Mouse (Mus musculus) ovary, postnatal 14 days (tissue): ENCODE measurements around the gene Rtn4rl1.
A peak's percentile ranks its signal among the peaks of the same experiment; 100 is the strongest.
"Not testable (repeated sequence)": the region's sequence is repeated elsewhere in the genome, so short reads cannot be mapped to it uniquely, and the experiment has no call there.

ENCODE experiments used
- DNase-seq: peaks from one replicate; pipeline ENCODE4 v3.0.0; 2022; ENCODE audit warnings: low spot score

Rtn4rl1 gene

DNA sequence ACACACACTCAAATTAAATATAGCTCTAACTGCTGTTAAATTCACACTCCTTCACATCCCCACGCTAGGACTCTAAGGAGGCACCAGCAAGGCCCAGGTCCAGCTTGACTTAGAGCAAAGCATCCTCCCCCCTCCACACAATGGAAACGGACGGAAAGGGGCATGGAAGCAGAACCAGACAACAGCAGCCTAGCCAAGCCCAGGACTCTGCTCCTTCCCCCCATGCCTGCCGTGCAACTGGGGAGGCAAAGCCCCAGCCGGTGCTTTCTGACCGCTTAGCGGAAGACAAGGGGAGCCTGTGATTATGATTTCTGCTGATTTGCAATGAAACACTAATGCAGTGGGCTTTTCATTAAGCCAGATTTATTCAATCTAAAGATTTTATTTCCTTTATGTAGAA is 84.5 kb downstream of the Rtn4rl1 start:
- DNase-seq, result no peak

DNA sequence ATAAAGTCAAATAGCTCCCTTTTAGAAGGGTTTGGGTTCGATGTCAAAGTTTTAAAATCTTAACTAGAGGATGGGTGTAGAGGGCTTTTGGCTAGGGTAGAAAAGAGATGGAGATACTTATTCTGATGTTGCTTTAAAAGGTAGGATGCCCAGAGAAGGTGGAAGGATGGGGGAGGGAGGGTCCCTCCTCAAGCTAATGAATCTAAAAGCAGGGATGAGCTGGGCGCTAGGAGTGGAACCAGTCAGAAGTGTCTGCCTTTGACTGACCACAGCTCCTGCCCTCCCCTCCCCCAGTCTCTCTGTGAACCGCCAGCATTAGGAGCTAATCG is 85.4 kb downstream of the Rtn4rl1 start:
- DNase-seq, result no peak

DNA sequence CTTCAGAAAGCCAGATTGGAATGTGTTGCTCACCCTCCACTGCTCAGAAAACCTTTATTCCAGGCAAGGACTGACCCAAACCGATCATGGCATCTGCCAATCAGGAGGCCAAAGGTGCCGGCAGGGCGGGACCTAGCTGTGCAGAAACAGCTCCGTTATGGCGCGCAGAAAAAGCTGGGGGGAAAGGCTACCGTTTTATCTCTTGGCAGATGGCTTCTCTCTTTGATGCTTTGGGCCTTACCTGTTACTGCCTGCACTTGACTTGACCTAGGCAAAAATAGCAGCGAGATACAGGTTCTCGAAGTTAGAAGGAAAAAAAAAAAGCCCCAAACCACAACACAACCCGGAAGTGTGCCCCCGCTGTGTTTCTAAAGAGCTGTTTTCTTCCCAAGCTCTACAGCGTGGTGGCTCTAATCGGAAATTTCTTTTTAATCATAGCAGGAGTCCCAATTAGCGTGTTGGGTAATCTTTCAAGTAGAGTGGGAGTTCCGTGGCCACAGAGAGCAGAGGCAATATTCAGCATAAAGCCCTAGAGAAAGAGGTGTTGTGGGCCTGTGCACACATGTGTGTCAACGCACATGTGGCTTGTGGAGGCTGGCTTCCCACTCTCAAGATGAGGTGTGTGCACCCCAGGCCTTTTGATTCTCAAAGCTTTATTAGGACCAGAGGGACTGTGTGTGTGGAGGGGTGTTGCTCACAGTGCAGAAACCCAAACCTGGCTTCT is 85.9 kb downstream of the Rtn4rl1 start:
- DNase-seq, result no peak

DNA sequence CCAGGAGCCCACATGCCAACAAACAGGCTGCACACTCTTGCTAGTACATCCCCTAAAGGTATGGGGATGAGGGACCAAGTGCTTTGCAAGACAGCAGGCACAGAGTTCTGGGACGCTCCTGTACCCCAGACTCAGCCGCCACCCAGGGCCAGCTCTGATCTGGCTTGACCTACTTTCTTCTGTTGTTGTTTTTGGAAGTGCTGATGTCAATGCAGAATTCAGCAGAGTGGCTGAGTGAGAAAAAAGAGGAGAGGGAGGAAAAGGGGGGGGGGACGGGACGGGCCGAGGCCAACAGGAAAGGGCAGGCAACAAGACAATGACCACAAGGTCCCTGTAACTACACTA is 86.5 kb downstream of the Rtn4rl1 start:
- no peak for DNase-seq

DNA sequence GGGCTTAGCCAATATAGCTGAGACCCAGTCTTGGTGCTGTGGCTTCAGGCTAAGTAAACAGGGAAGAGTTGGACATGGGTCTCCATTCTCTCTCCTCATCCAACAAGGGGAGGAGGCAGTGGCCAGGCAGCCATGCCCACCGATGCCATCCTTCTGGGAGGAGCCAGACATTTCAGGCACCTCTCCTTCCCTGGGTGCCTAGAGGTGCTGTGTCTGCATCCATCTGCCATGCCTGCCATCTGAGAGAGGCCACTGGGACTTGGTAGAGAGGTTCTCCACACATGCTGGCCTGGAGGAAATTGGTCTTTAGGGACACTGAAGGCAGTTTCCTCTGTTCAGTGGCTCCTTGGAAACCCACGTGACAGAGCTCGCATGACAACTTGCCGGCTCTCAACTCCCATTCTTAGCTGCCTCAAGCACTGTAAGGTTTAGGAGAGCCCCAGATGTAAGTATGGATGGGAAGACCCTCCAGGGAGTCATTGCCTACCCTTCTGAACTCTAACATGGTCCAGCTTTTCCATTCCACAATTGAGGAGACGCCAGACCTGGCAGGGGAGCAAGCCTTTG is 86.9 kb downstream of the Rtn4rl1 start:
- no peak for DNase-seq

DNA sequence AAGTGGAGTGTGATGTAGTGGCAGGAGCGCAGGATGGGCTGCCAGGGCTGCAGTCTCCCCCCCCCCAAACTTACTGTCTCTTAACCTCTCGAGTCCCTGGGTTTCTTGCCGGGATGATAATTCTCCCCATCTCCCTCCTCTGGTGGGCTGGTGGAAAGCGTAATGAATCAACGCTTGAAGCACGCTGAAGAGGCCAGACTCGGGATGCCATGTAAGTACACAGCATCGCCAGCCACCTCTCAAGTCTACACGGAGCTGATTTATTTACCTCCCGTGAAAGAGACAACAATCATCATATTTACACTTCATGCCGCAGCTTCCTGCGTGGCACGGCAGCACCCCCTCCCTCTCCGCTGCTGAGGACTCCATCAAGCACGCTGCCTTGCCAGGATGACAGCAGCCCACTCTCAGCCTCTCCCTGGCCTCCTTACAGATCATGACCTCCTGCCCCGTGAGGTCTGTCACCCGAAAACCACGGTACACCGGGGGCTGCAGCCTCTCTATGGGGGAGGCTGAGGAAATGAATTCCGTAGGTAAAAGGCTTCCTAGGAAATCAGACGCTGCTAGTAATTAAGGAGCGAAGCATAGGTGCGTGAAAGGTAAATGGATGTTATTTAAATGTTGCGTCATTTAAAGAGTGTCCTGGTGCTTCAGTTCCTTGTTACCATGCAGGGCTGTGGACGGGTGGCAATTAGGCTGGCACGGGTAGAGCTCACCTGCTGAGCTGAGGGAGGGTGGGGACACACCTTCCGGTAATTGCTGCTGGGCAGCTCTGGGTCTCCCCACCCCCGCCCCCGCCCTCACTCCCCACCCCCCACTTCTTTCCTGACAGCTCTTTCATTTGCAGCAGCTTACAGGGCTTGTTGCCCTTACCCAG is 88.0 kb downstream of the Rtn4rl1 start:
- DNase-seq, result no peak

DNA sequence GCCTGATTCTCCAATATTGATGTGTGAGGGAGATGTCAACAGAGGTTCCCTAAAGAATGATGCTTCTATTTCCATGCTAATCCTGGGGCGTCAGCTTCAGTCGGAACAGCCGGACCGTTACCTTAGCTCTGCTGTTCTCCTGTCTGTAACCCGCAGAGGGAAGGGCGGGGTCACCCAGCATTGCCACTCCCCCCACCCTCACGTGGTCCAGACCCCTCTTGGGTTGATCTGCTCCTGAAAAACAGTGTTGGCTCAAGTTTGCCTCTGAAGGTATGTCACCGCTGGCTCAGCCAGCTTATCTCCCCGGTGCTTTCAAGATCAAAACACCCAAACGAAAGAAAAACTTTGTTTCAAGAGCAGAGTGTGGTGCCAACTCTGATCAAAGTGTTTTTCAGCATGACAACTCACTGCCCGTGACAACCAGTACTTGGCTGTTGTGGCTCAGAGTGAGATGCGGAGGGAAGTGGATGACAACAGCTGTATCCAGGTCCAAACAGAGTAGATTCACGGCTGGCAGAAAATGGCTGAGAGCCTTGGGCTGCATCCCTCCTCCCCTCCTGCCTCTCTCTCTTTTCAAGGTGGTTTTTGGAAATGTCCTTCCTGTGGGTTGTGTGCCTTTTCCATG is 89.0 kb downstream of the Rtn4rl1 start:
- no peak for DNase-seq

DNA sequence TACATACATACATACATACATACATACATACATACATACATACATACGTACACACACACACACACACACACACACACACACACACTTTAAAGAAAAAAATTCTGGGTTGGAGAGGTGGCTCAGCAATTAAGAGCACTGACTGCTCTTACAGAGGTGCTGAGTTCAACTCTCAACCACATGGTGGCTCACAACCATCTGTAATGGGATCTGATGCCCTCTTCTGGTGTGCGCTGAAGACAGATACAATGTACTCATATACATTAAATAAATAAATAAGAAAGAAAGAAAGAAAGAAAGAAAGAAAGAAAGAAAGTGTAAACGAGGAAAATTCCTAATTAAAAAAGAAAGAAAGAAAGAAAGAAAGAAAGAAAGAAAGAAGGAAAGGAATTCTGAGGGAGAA is 90.2 kb downstream of the Rtn4rl1 start:
- not testable (repeated sequence) for DNase-seq

DNA sequence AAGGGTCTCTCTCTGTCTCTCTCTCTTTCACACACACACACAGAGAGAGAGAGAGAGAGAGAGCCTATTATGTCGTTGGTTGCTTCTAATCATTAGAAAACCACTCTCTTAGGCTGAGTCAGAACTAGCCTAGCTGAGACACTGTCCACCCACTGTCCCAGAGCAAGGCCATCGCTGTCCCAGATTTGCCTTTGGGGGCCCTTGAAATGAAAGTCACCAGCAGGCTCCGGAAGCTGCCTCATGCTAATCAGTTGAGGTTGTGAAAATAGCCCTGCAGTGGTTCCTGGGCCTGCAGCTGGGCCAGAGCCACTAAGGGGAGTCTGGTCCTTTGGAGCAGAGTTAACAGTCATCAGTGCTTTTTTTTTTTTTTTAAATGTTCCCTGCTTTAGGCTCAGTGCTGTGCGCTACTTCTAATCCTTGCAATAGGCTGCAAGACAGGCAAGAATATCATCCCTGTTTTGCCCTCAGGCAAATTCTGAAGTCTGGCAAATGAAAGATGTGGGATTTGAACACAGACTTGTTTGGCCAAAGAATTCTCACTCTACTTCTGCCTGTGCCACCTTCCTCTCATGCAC is 92.4 kb downstream of the Rtn4rl1 start:
- no peak for DNase-seq

DNA sequence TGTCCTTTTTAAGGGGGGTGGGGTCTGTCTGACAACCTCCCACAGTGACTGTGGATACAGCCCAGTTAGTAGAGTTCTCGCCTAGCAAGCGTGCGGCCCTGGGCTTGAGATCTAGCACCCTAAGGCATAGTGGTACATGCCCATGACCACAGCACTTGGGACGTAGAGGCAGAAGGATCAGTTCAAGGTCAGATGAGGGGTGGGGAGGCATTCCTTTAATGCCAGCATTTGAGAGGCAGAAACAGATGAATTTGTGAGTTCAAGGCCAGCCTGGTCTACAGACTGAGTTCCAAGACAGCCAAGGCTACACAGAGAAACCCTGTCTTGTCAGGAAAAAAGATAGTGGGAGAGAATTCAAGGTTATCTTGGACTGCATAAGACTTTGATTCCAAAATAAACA is 93.3 kb downstream of the Rtn4rl1 start:
- no peak for DNase-seq

DNA sequence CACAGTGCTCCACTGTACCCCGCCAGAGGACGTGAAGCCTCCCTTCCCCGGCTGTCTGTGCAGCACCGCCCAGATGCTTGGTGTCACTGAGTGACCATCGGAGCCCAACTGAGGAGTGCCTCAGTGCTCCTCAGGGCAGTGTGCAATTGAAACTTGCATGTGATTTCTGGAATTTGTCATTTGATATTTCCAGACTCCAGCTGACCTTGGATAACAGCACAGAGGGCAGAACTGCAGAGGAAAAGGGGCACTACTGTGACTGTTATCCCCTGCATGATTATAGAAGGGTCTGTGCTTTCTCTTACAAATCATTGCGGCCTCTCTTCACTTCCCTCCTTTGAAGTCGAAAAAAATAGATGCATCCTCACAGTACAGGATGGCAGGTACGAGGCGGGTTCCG is 94.4 kb downstream of the Rtn4rl1 start:
- DNase-seq, result no peak

DNA sequence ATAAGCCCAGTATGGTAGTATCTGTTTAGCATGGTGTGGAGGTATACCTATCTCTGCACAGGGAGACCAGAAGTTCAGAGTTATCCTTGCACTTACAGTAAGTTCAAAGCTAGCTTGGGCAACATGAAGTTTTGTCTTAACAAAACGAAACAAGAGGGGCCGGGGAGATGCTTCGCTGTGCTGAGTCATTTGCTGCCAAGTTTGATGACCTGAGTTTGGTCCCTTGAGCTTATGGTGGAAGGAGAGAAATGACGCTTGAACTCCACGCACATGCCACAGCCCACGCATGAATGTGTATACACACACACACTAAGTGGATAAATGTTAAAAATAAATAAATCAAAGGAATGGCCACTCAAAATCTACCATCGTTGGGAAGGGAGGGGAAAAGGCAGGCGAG is 94.9 kb downstream of the Rtn4rl1 start:
- DNase-seq, result no peak

DNA sequence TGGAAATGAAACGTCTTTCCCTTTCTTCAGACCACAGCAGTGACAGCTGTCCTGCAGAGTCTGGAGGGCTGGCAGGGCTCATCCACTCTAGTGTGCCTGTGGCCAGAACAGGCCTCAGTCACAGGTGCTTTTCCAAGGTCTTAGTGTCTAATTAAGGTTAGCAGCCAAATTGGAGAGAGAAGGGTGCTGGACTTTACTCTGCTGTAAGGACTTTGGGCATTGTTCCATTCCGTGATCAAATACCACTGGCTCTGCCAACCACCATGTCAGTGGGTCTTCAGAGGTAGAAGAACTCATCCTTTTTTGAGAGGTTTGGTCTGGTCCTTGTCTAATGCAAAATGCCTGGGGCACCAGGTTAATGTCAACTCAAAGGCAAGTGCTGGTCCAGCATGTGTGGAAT is 95.5 kb downstream of the Rtn4rl1 start:
- no peak for DNase-seq

DNA sequence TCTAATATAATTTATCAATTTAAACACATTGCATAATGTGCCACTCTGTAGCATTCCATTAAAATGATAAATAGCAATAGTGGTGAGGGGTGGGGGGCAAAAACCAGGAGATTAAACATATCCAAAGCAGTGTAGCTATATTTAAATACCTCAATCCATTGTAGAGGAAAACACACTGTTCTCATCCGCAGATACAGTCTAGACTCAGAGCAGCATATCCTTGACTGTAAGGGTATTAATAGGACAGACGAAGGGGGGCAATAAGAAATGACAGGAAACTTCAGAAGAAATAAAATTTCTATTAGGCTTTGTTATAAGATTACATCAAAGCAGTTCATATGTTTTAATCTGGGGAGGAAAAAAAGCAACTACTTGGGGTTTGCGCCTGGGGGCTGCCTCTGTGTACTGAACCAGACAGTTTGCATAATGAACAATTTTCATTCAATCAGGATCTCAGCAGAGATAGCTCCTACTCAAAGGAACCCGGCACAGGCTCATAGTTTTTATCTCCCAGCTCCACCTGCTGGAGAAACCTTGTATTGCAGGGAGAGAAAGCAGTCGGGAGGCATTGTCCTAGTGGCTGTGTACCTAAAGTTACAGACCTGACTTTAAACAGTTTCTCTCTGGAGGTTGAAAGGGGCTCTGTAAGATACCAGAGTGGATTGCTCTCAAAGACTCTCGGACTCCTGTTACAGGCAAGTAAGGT is 97.1 kb downstream of the Rtn4rl1 start:
- DNase-seq, result peak; percentile 91

DNA sequence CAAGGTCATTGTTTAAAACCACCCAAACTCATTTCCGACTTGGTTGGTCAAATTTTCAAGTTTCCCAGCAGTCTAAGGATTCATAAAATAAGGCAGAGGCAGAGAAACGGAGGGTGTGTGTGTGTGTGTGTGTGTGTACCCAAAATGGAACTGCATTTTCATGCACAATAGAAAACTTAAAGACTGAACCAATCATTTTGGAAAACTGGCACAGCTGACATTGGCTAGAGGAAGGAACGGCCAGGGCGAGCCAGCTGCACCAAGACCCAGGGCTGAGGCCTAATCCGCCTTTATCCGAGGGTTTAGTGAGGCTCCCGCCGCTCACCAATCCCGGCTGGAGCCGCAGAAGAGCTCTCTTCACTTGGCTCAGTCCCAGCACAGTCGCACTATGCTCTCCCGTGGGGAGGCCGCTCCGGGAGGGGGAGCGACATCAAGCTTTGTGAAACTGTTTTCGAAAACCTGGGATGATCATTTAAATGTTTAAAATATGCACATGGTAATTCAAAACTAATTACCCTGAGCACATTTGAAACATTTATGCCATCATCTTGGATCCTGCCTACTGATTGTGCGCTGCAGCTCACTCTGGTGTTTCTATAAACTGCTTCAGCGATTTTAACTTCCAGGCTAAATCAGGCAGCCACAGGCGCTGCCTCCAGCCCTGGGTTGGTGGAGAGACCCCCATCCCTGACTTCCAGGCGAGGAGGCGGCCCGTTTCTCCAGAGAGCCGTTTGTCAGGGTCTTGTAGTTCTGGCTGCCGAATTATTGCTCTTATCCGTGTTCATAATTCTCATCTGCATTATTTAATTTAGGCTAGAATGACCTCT is 98.0 kb downstream of the Rtn4rl1 start:
- DNase-seq, result no peak

DNA sequence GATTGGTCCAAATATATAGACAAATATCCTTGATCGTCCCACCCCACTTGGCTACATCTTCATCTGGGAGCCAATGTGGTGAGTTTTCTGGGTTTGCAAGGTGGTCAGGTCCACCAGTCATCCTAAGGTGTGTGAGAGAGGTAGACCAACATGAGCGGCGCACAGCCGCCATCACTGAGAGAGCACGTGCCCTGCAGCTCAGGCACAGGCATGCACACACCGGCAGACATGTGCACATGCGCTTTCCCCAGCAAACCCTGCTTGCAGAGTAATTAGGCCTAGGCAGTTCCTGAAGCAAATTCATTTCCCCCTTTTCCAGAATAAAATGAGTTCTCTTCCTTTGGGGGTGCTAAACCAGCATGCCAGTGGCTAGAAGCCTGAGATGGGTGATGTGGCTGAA is 98.7 kb downstream of the Rtn4rl1 start:
- no peak for DNase-seq

DNA sequence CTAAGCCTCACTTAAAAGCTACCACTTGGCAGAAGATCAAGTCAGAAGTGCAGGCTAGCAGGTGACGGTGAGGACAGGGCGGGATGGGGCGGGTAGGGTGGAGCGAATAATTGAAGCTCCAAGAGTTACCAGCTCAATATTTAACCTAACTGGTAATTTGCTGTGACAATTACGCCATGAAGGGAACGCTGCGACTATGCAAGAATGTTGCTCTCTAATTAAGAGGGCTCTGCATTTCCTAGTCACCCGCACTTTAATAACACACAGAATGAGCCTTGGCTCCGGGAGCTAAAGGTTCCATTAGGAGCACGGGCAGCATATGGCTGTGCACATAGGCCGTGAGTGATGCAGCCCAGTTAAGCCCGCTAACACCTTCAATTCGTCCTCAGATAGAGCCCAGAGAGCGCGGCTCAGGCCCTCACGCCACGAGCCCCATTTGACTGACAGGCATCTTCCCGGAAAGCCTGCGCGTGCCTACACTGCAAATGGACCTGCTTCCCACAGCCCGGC is 100.3 kb downstream of the Rtn4rl1 start:
- no peak for DNase-seq

DNA sequence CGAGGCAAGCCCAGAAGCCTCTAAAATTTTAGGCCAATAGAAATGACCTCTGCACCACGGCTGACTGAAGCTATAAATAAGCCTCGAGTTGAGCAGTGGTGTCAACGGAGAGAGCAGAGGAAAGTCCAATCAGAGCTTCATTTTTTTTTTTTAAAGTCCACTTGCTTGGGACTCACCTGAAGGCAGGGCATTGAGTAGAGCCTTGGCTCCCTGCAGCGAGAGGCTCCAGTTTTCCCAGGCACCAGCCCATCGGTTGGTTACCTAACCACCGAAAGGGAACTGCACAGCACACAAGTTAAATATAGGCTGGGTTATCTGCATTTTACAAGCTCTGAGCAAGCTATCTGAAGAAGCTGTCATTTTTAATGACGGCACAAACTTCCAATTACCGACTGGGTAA is 101.3 kb downstream of the Rtn4rl1 start:
- DNase-seq, result no peak

DNA sequence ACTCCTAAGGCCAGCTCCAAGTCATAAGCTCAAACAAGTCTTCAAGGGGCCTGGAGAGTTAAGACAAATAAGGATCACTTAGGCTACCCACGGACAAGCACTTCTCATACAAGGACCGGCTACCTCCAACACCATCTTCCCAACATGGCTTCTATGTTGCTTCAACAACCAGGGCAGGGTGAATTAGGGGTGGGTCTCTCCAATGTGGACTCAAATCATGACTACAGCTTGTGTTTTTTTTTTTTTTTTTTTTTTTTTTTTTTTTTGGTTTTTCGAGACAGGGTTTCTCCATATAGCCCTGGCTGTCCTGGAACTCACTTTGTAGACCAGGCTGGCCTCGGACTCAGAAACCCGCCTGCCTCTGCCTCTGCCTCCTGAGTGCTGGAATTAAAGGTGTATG is 102.0 kb downstream of the Rtn4rl1 start:
- DNase-seq, result not testable (repeated sequence)

DNA sequence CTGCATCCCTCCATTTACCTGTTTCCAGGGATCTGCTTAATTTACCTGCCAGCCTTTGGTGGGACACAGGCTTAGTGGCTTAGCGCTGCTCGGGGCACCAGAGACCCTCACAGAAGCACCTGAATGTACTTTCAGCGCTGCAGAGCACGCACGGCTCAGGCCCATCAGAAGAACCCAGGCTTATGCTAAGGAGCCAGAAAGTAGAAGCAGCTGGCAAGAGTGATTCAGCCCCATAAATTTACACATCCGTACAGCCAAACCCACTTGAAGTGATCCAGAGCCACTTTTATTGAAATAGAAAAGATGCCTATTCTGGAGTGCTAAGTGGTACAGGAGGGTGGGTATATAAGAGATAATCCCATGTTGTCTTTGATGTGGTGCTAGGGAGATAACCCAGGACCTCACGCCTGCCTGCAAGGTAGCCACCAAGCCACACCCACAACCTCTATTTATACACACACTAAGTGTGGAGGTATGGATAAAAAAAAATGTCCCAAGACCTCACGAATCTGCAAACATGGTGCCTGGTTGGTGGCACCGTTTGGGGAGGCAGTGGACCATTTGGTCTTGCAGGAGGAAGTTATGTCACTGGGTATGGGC is 102.9 kb downstream of the Rtn4rl1 start:
- no peak for DNase-seq
